Mouse (Mus musculus): ENCODE measurements at regions not wholly inside any gene's neighbourhood (a gene's known extent, or its start where the extent isn't known, plus 50 kb on each side); places are given as distances from the start of the nearest gene placed in this dataset.

GRCm38 (mm10) chr3:39392053-39392452, 505.3 kb downstream of the Fat4 start:
- Histone ChIP-seq H3K27me3 (replicated peaks) (no peaks in the 10 kb centered on the region), H3K9me3 (replicated peaks; ENCODE audit: low read length) (no peaks in the 10 kb centered on the region), H3K36me3 (replicated peaks in 1 of 2; ENCODE audit: control insufficient read depth in 1 of 2, insufficient read depth in 1 of 2, low read length in 1 of 2) (no peaks in the 10 kb centered on the region), H3K27ac (ENCODE audit: insufficient read depth, low read depth) (no peak overlapping the region), H3K9ac (ENCODE audit: insufficient read depth, low read depth) (no peak overlapping the region), H3K4me2 (ENCODE audit: insufficient read depth, low read depth, poor library complexity, severe bottlenecking) (no peak overlapping the region), H3K4me1 (ENCODE audit: control insufficient read depth in 1 of 2, insufficient read depth in 2 of 2) (peaks cover 0 to 11% of the 10 kb centered on the region in 2 experiments; a peak in 2 of 4 replicates), H3K4me3 (replicated peaks in 1 of 3; ENCODE audit: low read depth in 2 of 3, low read length in 2 of 3, poor library complexity in 1 of 3) (no peak overlapping the region), H3K79me2 (replicated peaks; ENCODE audit: control insufficient read depth, extremely low read depth, insufficient read depth, poor library complexity, severe bottlenecking) (no peaks in the 10 kb centered on the region)
- dilution Hi-C loops (cut with MboI; ENCODE audit: extremely low pct_ligation_motif_present, extremely low pct_unique_long_range_greater_than_20kb, low sequenced_read_pairs): no loop called here
- TF ChIP-seq SMC3 (IDR thresholded peaks at IDR 0.05; ENCODE audit: low read depth, low read length): peak; percentile 49
- TF ChIP-seq SIN3A (IDR thresholded peaks at IDR 0.05; ENCODE audit: low read length): no peak
- TF ChIP-seq CTCF (conservative IDR thresholded peaks at IDR 0.05 in 1 of 2, IDR thresholded peaks at IDR 0.05 in 1 of 2; ENCODE audit: low read depth in 2 of 2, low read length in 2 of 2): peak; percentile 38 to 67; a peak in 3 of 4 replicates
- no peak for TF ChIP-seq POLR2AphosphoS2 (IDR thresholded peaks at IDR 0.05; ENCODE audit: low read depth, low read length)
- no peak for TF ChIP-seq CHD2 (IDR thresholded peaks at IDR 0.05; ENCODE audit: low read length)
- peak; percentile 57 for TF ChIP-seq RAD21 (IDR thresholded peaks at IDR 0.05; ENCODE audit: low read depth, low read length)
- TF ChIP-seq MYC (IDR thresholded peaks at IDR 0.05; ENCODE audit: low read depth, low read length): no peak
- TF ChIP-seq JUN (IDR thresholded peaks at IDR 0.05; ENCODE audit: insufficient read depth, low read depth, low read length): no peak
- TF ChIP-seq NRF1 (IDR thresholded peaks at IDR 0.05; ENCODE audit: low read depth, low read length): no peak
- no peak for TF ChIP-seq MAX (IDR thresholded peaks at IDR 0.05; ENCODE audit: low read length)
- peak; percentile 41 for DNase-seq (ENCODE audit: extremely low read depth)
- in situ Hi-C loops (cut with MboI; ENCODE audit: low pct_ligation_motif_present, low pct_unique_long_range_greater_than_20kb, low sequenced_read_pairs): no loop called here

GRCm38 (mm10) chr3:39396672-39397071, 509.9 kb downstream of the Fat4 start:
- TF ChIP-seq CHD1 (IDR thresholded peaks at IDR 0.05; ENCODE audit: low read depth, low read length) (no peak), GABPA (IDR thresholded peaks at IDR 0.05; ENCODE audit: insufficient replicate concordance, low read depth, low read length) (no peak), SIN3A (IDR thresholded peaks at IDR 0.05; ENCODE audit: low read length) (no peak), NELFE (IDR thresholded peaks at IDR 0.05; ENCODE audit: low read depth, low read length) (no peak), MAX (IDR thresholded peaks at IDR 0.05; ENCODE audit: low read length) (no peak)
- no peak overlapping the region for H3K27ac ChIP-seq (ENCODE audit: insufficient read depth, low read depth)
- H3K4me2 ChIP-seq (ENCODE audit: insufficient read depth, low read depth, poor library complexity, severe bottlenecking): no peak overlapping the region
- H3K9ac ChIP-seq (ENCODE audit: insufficient read depth, low read depth): no peak overlapping the region
- H3K9me3 ChIP-seq (replicated peaks; ENCODE audit: low read length): no peaks in the 10 kb centered on the region
- H3K4me1 ChIP-seq (ENCODE audit: control insufficient read depth in 1 of 2, insufficient read depth in 2 of 2): no peaks in the 10 kb centered on the region
- no peak overlapping the region for H3K4me3 ChIP-seq (replicated peaks in 1 of 3; ENCODE audit: low read depth in 2 of 3, low read length in 2 of 3, poor library complexity in 1 of 3)
- dilution Hi-C loops (cut with MboI; ENCODE audit: extremely low pct_ligation_motif_present, extremely low pct_unique_long_range_greater_than_20kb, low sequenced_read_pairs): no loop called here
- H3K27me3 ChIP-seq (replicated peaks): no peaks in the 10 kb centered on the region
- no peak for DNase-seq (ENCODE audit: extremely low read depth)
- in situ Hi-C loops (cut with MboI; ENCODE audit: low pct_ligation_motif_present, low pct_unique_long_range_greater_than_20kb, low sequenced_read_pairs): no loop called here
- no peaks in the 10 kb centered on the region for H3K79me2 ChIP-seq (replicated peaks; ENCODE audit: control insufficient read depth, extremely low read depth, insufficient read depth, poor library complexity, severe bottlenecking)
- no peaks in the 10 kb centered on the region for H3K36me3 ChIP-seq (replicated peaks in 1 of 2; ENCODE audit: control insufficient read depth in 1 of 2, insufficient read depth in 1 of 2, low read length in 1 of 2)

- Histone ChIP-seq H3K4me2 (ENCODE audit: insufficient read depth, low read depth, poor library complexity, severe bottlenecking) (no peak overlapping the region), H3K36me3 (replicated peaks in 1 of 2; ENCODE audit: control insufficient read depth in 1 of 2, insufficient read depth in 1 of 2, low read length in 1 of 2) (no peaks in the 10 kb centered on the region), H3K27ac (ENCODE audit: insufficient read depth, low read depth) (no peak overlapping the region), H3K9me3 (replicated peaks; ENCODE audit: low read length) (no peaks in the 10 kb centered on the region), H3K4me1 (ENCODE audit: control insufficient read depth in 1 of 2, insufficient read depth in 2 of 2) (no peaks in the 10 kb centered on the region), H3K27me3 (replicated peaks) (no peaks in the 10 kb centered on the region), H3K9ac (ENCODE audit: insufficient read depth, low read depth) (no peak overlapping the region), H3K4me3 (replicated peaks in 1 of 3; ENCODE audit: low read depth in 2 of 3, low read length in 2 of 3, poor library complexity in 1 of 3) (no peak overlapping the region), H3K79me2 (replicated peaks; ENCODE audit: control insufficient read depth, extremely low read depth, insufficient read depth, poor library complexity, severe bottlenecking) (no peaks in the 10 kb centered on the region)
- TF ChIP-seq UBTF (IDR thresholded peaks at IDR 0.05; ENCODE audit: low read depth, low read length): no peak
- TF ChIP-seq GABPA (IDR thresholded peaks at IDR 0.05; ENCODE audit: insufficient replicate concordance, low read depth, low read length): no peak
- TF ChIP-seq IRF4 (IDR thresholded peaks at IDR 0.05; ENCODE audit: low read depth, low read length): no peak
- TF ChIP-seq HCFC1 (IDR thresholded peaks at IDR 0.05; ENCODE audit: low read depth, low read length): no peak
- no peak for TF ChIP-seq MXI1 (IDR thresholded peaks at IDR 0.05; ENCODE audit: low read depth, low read length)
- TF ChIP-seq ELF1 (IDR thresholded peaks at IDR 0.05; ENCODE audit: low read depth, low read length): no peak
- no peak for TF ChIP-seq SMC3 (IDR thresholded peaks at IDR 0.05; ENCODE audit: low read depth, low read length)
- no peak for TF ChIP-seq MAX (IDR thresholded peaks at IDR 0.05; ENCODE audit: low read length)
- TF ChIP-seq NRF1 (IDR thresholded peaks at IDR 0.05; ENCODE audit: low read depth, low read length): no peak
- no peak for TF ChIP-seq MYC (IDR thresholded peaks at IDR 0.05; ENCODE audit: low read depth, low read length)
- no peak for TF ChIP-seq USF2 (conservative IDR thresholded peaks at IDR 0.05; ENCODE audit: low read depth, low read length)
- TF ChIP-seq CTCF (conservative IDR thresholded peaks at IDR 0.05 in 1 of 2, IDR thresholded peaks at IDR 0.05 in 1 of 2; ENCODE audit: low read depth in 2 of 2, low read length in 2 of 2): no peak
- no peak for TF ChIP-seq JUND (conservative IDR thresholded peaks at IDR 0.05; ENCODE audit: low read depth, low read length)
- no peak for TF ChIP-seq POLR2A (IDR thresholded peaks at IDR 0.05; ENCODE audit: low read depth, low read length)
- TF ChIP-seq MEF2A (IDR thresholded peaks at IDR 0.05; ENCODE audit: borderline replicate concordance, low read depth, low read length): no peak
- no peak for TF ChIP-seq BHLHE40 (IDR thresholded peaks at IDR 0.05; ENCODE audit: low read depth, low read length)
- no peak for TF ChIP-seq SIN3A (IDR thresholded peaks at IDR 0.05; ENCODE audit: low read length)
- no peak for TF ChIP-seq POLR2AphosphoS2 (IDR thresholded peaks at IDR 0.05; ENCODE audit: low read depth, low read length)
- no peak for TF ChIP-seq EP300 (IDR thresholded peaks at IDR 0.05; ENCODE audit: low read length)
- TF ChIP-seq RCOR1 (conservative IDR thresholded peaks at IDR 0.05; ENCODE audit: low read depth, low read length): no peak
- no peak for DNase-seq (ENCODE audit: extremely low read depth)
- dilution Hi-C loops (cut with MboI; ENCODE audit: extremely low pct_ligation_motif_present, extremely low pct_unique_long_range_greater_than_20kb, low sequenced_read_pairs): no loop called here
- in situ Hi-C loops (cut with MboI; ENCODE audit: low pct_ligation_motif_present, low pct_unique_long_range_greater_than_20kb, low sequenced_read_pairs): no loop called here
Measured at GRCm38 (mm10) chr3:39397255-39397654, 510.5 kb downstream of the Fat4 start.
